Mouse (Mus musculus) adrenal gland, postnatal 10 days (tissue): ENCODE measurements at regions not wholly inside any gene's neighbourhood (a gene's known extent, or its start where the extent isn't known, plus 50 kb on each side); places are given as distances from the start of the nearest gene placed in this dataset.

Source experiments
- DNase-seq: peaks from one replicate; pipeline ENCODE4 v3.0.0; 2021; ENCODE audit warnings: mixed read lengths

DNA sequence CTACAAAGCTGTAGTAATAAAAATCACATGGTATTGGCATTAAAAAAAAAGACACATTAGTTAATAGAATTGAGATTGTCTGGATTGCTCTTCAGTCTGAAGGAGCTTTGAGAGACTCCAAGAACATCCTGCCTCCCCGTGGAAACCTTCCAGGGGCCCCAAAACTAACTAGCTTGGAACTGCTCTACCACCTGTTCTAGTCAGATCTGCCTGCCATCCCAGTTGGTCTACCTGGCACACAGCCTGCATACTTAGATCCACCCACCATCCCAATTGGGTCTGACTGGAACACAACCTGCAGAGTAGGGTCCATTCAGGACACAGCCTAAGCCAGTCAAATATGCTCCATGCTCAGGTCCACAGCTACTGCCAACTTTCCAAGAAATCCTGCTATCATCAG is 503.6 kb downstream of the Rapgef2 start:
- no peak for DNase-seq

DNA sequence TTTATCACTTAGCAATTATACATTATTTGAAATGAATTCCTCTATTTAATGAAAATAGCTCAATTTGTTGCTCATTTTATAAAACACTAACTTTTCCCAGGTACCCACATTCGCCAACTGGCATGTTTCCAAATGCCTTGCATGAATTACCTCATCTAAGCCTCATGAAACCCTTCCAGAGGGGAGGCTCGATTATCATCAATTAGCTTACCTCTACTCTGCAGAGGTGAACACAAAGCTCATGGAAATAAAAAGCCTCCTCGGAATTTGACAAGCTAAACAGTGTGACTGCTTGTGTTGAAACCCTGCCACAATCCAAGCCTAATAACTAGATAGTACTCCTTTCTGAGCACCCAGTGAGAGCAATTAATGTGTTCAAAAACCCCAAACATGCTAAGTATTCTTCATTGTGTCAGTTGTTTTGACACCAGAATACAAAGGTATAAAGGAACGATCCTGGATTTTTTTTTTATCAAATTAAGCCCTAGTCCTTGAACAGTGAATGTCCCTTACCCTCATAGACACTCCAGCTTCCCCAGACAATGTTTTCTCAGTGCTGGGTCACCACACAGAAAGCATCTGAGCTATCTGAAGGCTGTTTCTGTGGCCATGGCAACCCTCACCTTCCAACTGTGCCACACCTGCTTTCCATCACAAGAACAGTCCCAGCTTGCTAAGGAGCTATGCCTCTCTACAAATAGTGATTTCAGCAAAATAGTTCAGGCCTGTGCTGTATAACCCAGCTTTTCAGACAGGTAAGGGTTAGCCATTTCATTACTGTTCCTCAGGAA is 530.4 kb downstream of the Rapgef2 start:
- no peak for DNase-seq

GRCm38 (mm10) chr3:78736111-78736510 is 550.2 kb downstream of the Rapgef2 start:
- no peak for DNase-seq

- DNase-seq: no peak
Observed at GRCm38 (mm10) chr3:78716691-78717090, 569.6 kb downstream of the Rapgef2 start.

GRCm38 (mm10) chr3:78707687-78708086 is 578.6 kb downstream of the Rapgef2 start:
- DNase-seq: no peak

DNA sequence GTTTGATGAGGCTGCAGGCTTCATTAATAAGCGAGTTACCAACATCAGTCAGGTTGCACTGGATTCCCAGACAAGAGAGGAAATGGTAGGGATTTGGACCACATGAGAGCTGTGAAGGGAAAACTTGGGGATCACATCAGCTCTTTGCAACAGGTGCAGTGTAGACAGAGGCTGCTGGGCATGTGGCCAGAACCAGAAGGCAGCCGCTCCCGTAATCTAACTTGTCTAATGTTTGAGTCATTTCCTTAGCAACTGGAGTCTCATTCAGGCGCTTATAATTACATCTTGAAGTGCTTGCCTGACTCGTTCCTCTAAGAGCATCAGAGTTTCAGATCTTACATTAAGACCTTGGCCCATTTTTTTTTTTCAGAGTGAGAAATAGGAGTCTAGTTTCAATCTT is 587.4 kb downstream of the Rapgef2 start:
- DNase-seq: no peak

DNA sequence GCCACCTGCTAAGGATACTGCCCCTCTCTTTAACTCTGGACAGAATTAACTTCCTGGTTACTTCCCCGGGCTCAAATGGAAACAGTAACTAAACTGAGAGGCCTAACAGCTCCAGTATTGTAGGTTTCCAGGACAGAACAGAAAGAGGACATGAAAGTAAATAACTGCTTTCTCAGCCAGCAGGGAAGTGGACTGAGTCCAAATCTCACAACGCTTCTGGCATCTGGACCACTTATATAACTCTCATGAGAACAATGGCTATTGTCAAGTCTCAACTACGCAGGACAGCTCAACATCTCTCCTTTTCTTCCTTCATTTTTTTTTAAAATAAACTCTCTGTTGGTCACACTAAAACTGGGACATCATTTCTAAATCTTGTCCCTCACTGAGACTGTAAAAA is 594.8 kb downstream of the Rapgef2 start:
- peak; percentile 17 for DNase-seq

DNA sequence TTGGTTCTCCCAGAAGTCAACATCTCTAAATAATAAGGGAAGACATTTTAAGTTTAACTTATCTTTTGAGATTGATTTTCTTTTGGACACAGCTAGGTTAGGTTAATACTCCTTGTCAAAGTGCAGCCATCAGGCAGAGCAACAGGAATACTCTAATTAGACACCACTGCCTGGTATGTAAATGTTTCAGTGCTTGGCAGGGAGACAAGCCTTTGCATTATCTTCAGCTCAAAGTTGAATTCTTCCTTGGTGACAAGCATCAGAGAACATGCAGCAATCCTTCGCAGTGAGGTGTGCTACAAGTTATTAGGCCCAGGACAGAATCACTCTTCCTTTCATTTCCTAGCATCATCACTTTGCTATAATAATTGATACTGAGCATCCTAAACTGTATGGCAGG is 608.7 kb downstream of the Rapgef2 start:
- no peak for DNase-seq

DNA sequence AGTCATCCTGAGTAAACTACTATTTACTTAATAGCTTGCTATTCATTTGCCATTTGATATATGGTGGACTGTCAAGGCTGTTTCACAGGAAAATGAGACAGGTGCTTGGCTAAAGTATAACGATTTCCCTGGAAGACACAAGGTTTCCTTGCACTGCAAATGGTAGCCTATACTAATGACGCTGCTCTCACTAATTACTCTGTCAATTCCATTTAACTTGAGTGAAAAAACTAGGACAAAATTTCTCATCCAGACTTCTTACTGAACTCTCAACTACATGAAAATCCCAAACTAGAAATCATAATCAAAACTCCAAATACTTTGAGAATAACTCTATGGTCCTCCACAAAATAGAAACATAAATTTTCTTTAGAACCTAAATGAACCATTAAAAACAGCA is 609.5 kb downstream of the Rapgef2 start:
- no peak for DNase-seq

GRCm38 (mm10) chr3:78674529-78675187 is 611.7 kb downstream of the Rapgef2 start:
- DNase-seq: no peak

DNA sequence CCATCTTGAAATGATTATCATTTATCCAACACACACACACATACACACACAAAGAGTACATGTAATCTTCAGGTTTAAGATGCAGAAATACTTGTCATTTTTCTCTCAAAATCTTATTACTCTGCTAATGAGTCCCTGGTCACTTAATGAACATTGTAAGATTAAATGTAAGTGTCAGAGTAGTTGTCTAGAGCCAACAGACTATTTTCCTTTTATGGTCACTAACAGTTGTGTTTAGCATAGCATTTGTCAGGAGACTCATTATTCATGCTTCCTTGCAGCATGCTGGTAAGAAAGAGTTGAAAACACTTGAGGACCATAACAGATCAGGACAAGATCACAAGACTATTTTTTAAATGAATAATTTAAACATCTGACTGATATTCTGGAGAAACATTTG is 618.3 kb downstream of the Rapgef2 start:
- DNase-seq: no peak

DNA sequence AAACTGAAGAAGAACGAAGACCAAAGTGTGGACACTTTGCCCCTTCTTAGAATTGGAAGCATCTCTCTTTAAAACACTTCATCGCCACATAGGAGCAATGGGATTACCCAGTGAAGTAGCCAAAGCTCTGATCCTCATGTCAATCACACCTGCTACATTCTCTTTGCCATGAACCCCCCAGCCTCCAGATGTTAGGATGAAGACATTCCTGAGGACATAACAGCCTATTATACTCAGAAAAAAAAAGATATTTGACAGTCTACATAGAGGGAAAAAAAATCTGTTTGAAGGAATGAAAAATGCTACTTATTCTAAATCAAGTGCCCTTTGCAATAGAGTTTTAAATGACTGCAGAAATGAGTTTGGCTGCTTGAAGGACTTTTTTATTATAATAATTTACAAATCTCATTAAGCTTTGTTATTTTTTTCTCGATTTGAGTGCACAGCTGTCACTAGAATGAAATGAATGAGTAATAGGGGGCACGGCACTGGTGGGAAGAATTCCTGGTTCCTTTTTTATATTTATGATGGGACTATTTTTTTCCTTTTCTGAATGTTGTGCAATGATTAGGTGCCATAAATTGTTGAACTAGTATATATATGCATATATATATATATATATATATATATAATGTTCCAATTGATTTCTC is 618.8 kb downstream of the Rapgef2 start:
- no peak for DNase-seq

- DNase-seq: no peak
Observed at GRCm38 (mm10) chr3:78648115-78648514, 638.2 kb downstream of the Rapgef2 start.

- DNase-seq: no peak
Observed at GRCm38 (mm10) chr3:78635386-78635785, 650.9 kb downstream of the Rapgef2 start.

- peak; percentile 36 for DNase-seq
Observed at GRCm38 (mm10) chr3:78618900-78619299, 667.4 kb downstream of the Rapgef2 start.

- no peak for DNase-seq
Observed at GRCm38 (mm10) chr3:78594718-78595236, 691.5 kb downstream of the Rapgef2 start.

DNA sequence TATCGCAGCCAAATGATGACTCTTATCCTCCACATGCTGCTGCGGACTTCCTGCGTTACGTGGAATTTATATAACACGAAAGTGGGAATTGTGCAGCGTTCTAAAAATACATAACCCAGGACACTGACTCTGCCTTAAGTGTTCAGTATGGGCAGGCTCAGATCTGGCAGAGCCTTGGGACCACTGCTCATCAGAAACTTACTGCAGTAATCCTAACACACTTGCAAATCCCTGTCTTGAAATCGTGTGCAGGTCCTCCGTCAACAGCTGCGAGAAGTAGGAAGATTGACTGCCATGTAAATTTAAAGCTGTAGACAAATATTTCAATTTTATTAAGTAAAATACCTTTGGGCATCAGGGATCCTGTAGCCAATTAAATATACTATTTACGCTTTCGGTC is 692.0 kb downstream of the Rapgef2 start:
- no peak for DNase-seq

GRCm38 (mm10) chr3:78586639-78587038 is 699.7 kb downstream of the Rapgef2 start:
- DNase-seq: no peak

GRCm38 (mm10) chr3:78581868-78582267 is 704.4 kb downstream of the Rapgef2 start:
- no peak for DNase-seq

GRCm38 (mm10) chr3:78581100-78581499 is 705.2 kb downstream of the Rapgef2 start:
- DNase-seq: no peak

GRCm38 (mm10) chr3:78575667-78576464 is 710.5 kb downstream of the Rapgef2 start:
- no peak for DNase-seq

DNA sequence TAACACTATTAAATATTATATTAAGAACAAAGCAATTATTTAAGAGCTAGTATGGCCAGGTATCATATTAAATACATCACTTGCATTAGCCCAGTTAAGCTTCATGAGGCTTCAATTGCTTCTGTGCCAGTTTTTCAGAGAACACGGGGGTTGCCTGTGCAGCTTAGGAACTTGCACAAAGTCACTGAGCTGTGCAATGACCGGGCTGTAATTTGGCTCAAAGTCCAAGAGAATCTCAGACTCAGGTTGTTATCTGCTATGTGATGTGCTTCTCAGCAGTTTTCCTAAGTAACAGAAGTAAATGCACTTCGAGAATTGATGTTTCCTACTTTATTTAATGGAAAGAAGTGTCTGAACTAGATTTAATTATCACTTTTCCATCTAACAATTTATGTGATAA is 711.5 kb downstream of the Rapgef2 start:
- no peak for DNase-seq
